Mouse (Mus musculus): ENCODE data around the gene Fggy. TPM values are rescaled to one million over a fixed set of nuclear protein-coding genes. Genes with fewer than 3 reads are reported as not detected.

Gene Fggy
- polyA plus RNA-seq, 1 experiment, result 24.5 TPM

DNA sequence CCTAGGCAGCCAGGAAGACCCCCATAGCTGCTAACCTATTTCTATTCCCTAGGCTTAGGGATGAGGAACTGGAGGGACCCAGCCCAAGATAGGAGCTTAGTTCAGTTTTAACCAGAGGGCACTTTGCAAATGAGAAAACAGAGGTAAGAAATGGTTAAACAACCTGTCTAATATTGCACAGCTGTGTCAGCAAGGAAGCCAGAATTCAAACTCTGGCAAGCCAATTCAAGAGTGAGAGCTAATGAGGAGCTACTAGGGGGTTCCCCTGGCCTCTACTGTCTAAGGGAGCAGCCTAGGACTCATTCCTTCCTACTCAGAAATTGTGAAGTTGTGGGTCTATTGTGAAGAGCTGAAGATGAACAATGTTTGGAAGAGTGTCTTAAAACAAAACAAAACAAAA lies 289.9 kb downstream of the Fggy start:
- Histone ChIP-seq H3K4me3 (ENCODE audit: insufficient read depth, low read depth, low read length) (no peak overlapping the region), H3K4me1 (ENCODE audit: control insufficient read depth, insufficient read depth, insufficient read length, low read length) (peaks cover 21% of the 10 kb centered on the region), H3K27ac (replicated peaks; ENCODE audit: low read depth, low read length) (no peak overlapping the region)

DNA sequence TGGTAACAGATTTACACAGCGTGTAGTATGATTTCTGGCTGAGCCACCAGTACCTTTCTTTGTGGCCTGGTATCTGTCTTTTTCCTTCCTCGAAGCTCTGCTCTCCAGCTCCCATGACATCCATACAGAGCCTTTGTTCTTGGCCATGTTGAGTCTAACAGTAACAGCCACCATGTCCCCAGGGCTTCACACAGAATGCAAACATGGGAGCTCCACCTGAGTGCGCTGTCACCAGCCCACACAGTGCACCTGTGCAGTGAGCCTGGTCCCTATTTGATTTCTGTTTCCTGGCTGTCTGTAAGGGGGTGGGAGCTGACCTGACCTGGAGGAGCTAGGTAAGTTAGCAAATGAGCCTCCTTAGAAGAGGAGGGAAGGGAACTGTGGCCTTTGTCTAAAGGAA lies 290.4 kb downstream of the Fggy start:
- Histone ChIP-seq H3K4me1 (ENCODE audit: control insufficient read depth, insufficient read depth, insufficient read length, low read length) (peaks cover 21% of the 10 kb centered on the region), H3K27ac (replicated peaks; ENCODE audit: low read depth, low read length) (no peak overlapping the region)

DNA sequence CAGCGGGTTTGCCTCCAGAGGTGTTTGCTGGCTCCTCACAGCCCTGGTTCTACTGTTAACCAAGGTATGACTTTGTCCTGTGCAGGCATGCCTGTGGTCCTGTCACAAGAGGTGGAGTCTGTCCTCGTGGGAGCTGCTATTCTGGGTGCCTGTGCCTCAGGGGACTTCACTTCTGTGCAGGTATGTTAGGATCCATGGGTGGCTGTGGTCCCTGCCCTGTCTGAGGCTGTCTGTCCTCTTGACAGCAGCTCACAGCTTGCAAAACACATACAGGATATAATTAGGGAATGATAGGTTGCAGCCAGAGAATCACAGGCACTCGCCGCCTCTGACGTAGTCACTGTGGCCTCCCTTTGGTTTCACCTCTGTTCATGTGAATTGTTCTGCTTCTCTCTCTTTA lies 292.2 kb downstream of the Fggy start:
- no peak overlapping the region for H3K4me3 ChIP-seq (ENCODE audit: insufficient read depth, low read depth, low read length)
- H3K4me1 ChIP-seq (ENCODE audit: control insufficient read depth, insufficient read depth, insufficient read length, low read length), result peaks cover 21% of the 10 kb centered on the region
- H3K27ac ChIP-seq (replicated peaks; ENCODE audit: low read depth, low read length), result peak overlapping the region; percentile 10; the same call in 1 of the 2 replicates

More for the DNA sequence above, 290.4 kb downstream of the Fggy start:
- H3K4me3 ChIP-seq (ENCODE audit: insufficient read depth, low read depth, low read length), result no peak overlapping the region

DNA sequence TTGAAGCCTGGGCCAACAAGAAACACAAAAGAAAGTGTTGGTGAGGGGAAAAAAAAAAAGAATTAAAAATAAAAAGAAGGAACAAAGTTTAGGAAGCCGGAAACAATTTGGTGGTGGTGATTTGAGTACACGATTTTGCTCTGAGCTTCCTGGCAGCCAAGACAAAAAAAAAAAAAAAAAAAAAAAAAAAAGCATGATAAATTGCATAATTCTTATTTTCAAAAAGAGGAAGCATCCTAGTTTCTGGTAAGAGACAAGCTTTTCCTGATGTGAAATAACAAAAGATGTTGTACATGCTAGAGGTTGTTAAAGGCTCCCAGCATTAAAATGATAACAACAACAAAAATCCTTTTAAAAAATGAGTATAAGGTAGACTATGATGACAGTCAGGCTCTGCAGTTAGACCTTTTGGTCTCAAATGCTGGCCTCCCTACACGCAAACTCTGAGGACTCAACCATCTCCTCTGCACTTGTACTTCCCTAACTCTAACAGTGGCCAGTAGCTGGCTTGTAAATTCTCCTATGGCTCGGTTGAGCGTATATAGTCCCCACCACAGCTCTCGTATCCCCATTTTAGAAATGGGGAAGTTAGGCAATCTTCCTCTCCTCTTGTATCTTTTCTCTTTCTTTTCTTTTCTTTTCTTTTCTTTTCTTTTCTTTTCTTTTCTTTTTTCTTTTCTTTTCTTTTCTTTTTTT lies 292.9 kb downstream of the Fggy start:
- H3K4me1 ChIP-seq (ENCODE audit: control insufficient read depth, insufficient read depth, insufficient read length, low read length), result peaks cover 21% of the 10 kb centered on the region
- H3K4me3 ChIP-seq (ENCODE audit: insufficient read depth, low read depth, low read length), result no peak overlapping the region
- no peak overlapping the region for H3K27ac ChIP-seq (replicated peaks; ENCODE audit: low read depth, low read length)

DNA sequence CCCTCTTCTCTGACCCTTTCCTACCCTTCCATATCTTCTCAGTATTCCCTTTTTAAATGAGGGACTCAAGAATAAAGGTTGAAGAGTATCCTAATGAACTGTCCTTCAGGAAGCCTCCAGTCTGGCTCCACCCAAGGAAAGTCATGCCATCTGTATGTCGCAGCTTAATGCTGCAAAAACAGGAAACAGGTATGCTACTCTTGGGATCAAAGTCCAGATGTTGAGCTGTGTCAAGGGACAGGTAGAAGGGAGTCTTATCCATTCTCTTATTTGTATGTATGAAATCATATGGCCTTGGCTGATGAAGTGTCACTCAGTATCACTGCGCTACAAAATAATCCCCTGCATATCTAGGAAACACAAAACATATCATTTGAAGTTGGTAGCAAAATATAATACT lies 294.9 kb downstream of the Fggy start:
- Histone ChIP-seq H3K4me1 (ENCODE audit: control insufficient read depth, insufficient read depth, insufficient read length, low read length) (peaks cover 4% of the 10 kb centered on the region), H3K4me3 (ENCODE audit: insufficient read depth, low read depth, low read length) (no peak overlapping the region), H3K27ac (replicated peaks; ENCODE audit: low read depth, low read length) (no peak overlapping the region)

DNA sequence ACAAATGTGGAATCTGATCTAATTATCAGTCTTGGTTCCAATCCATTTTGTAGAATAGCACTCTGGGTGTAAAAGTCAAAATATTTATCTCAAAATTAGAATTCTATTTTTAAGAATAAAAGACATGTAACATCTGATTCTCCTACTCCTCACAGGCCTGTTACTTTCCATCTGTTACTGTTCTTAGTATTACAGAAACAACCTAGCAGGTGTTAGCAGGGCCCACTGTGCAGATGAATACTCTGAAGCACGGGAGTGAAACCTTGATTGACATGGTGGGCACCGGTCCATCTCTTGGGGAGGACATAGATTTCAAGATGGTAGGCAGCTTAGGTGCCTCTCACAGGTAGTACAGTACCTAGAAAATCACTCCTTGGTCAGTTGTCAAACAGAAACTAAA lies 298.7 kb downstream of the Fggy start:
- no peaks in the 10 kb centered on the region for H3K4me1 ChIP-seq (ENCODE audit: control insufficient read depth, insufficient read depth, insufficient read length, low read length)
- H3K27ac ChIP-seq (replicated peaks; ENCODE audit: low read depth, low read length), result no peak overlapping the region
- H3K4me3 ChIP-seq (ENCODE audit: insufficient read depth, low read depth, low read length), result no peak overlapping the region

DNA sequence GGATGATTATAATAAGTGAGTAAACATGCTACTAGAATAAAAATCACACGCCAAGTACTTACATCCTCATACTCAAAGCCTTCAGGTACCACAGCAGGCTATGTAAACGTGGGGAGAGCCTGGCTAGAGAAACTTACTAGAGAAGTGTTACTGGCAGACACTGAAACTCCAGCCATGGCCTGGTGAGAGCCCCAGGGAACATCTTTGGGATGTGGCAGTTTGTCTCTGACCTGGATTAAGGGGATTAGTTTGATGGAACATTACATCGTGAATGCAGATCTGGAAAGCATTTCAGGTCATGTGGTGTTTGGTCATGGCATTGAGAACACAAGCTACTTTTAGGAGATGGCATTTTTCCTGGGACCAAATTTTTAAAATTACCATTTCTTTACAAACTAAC lies 303.3 kb downstream of the Fggy start:
- Histone ChIP-seq H3K4me3 (ENCODE audit: insufficient read depth, low read depth, low read length) (no peak overlapping the region), H3K27ac (replicated peaks; ENCODE audit: low read depth, low read length) (no peak overlapping the region)

DNA sequence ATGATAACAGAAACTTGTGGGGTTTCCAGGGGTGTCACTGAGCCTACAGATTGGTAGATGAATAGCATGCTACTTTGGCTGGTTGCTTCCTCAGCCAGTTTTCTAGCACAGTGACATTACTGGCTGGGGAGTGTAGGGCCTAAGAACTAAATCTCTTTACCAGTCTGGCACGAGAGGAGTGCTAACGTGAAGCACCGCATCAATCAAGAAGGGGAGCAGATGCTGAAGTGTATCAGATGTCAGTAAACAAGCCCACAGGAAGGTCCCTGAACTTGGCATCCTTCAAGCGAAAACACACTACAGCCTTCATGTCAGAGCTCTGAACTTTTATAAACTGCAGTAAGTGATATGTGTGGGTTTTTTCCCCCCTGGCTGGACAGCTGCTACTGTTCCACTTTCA lies 303.8 kb downstream of the Fggy start:
- Histone ChIP-seq H3K4me1 (ENCODE audit: control insufficient read depth, insufficient read depth, insufficient read length, low read length) (no peaks in the 10 kb centered on the region; the same call in none of the 2 replicates), H3K4me3 (ENCODE audit: insufficient read depth, low read depth, low read length) (no peak overlapping the region), H3K27ac (replicated peaks; ENCODE audit: low read depth, low read length) (no peak overlapping the region)

More for the DNA sequence above, 303.3 kb downstream of the Fggy start:
- H3K4me1 ChIP-seq (ENCODE audit: control insufficient read depth, insufficient read depth, insufficient read length, low read length), result no peaks in the 10 kb centered on the region; the same call in none of the 2 replicates

DNA sequence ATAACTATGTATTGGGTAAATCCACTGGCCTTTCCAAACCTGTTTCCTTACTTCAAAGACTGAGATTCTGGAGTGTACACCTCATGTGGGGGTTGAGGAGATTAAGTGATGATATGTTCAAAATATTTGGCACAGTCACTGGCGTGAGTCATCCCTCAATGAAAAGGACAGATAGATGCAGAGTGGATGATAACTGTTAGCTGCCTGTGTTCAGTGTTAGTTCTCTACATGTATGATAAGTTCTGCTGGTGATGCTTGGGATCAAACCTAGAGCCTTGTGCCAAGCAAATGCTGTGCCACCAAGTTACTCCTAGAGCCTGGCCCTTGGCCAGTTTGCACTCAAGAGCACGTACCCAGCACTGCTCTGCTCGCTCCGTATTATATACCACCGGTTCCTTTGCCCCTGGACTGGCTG lies 304.4 kb downstream of the Fggy start:
- Histone ChIP-seq H3K4me3 (ENCODE audit: insufficient read depth, low read depth, low read length) (no peak overlapping the region), H3K27ac (replicated peaks; ENCODE audit: low read depth, low read length) (no peak overlapping the region), H3K4me1 (ENCODE audit: control insufficient read depth, insufficient read depth, insufficient read length, low read length) (no peaks in the 10 kb centered on the region; the same call in none of the 2 replicates)

DNA sequence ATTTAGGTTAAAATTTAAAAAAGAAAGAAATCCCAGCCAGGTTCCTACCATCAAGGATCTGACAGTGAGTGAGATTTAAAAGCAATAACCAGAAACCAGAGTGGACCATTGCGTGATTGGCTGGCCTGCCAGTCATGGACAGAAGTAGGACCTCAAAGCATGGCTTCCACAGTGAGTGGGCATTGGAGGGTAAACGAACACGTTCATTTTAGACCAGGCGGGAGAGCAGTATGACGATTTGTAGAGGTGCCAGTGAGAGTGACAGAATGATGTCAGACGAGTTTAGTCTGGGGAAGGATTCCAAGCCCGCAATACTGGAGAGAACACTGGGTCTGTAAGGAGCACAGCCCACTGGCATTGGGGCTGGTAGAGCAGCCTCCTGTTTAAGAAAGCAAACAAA lies 305.0 kb downstream of the Fggy start:
- H3K27ac ChIP-seq (replicated peaks; ENCODE audit: low read depth, low read length), result 0 out of 2 replicates have a peak overlapping the region, but pooled peaks have one; percentile 43
- no peak overlapping the region for H3K4me3 ChIP-seq (ENCODE audit: insufficient read depth, low read depth, low read length)
- H3K4me1 ChIP-seq (ENCODE audit: control insufficient read depth, insufficient read depth, insufficient read length, low read length), result no peaks in the 10 kb centered on the region; the same call in none of the 2 replicates

DNA sequence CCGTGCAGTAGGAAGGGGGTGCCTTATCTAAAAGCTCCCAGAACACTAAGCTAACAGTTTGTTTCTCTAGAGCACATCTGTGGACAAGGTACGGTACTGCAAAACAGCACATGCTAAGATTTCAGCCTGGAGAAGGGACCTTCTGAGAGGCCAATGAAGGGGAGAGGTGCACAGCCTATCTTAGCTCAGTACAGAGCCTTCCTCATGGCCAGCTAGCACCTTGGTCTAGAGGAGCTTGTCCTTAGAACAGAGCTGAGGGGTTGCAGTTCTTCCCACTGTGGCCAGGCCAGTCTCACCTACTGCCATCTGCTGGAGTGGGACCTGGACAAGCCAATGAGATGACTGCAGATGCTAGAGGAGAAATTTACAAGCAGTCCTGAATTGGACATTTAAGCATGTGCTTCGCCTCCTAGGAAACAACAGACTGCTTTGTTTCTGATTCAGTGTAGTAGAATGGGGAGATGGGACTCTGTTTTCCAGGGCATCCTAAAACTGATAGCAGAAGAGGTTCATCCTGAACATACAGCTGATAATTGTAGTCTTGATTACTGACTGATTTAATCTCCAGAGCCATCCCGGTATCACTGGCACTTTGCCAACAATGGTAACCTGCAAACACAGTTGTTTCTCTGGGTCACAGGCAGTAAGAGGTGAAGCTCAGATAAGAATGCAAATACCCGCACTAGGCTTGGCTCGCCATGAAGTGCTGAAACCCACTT lies 305.6 kb downstream of the Fggy start:
- Histone ChIP-seq H3K27ac (replicated peaks; ENCODE audit: low read depth, low read length) (no peak overlapping the region), H3K4me1 (ENCODE audit: control insufficient read depth, insufficient read depth, insufficient read length, low read length) (no peaks in the 10 kb centered on the region; the same call in none of the 2 replicates), H3K4me3 (ENCODE audit: insufficient read depth, low read depth, low read length) (no peak overlapping the region)

DNA sequence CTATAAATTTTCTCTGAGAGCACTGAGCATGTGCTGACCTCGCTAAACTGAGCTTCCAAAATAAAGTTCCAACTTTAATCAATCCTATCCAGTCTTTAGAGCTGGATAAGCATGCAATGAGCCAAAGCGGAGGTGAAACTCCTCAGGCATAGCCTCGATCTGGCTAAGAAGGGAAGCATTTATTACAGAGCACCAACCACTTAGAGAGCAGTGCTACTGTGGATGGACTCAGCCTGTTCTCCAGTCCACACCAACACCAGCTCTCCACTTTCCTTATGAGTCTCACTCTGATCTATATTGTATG lies 306.1 kb downstream of the Fggy start:
- H3K27ac ChIP-seq (replicated peaks; ENCODE audit: low read depth, low read length), result no peak overlapping the region

DNA sequence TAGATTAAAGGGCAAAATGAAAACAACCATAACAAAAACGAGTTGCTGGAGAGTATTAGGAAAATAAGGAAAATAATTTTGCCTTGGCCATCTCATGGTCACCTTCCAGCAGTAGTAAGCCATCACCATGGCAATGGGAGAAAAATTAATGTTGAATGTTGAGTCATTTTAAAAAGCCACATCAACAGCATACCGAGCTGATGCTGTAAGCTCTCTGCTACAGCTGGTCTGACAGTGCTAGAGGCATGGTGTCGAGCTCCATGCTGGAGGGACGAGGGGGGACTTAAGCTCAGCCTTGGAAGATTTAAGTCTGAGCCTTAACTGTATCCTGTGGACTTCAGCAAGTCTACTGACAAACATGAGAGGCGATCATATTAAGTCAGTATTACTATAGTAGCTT lies 307.9 kb downstream of the Fggy start:
- H3K27ac ChIP-seq (replicated peaks; ENCODE audit: low read depth, low read length), result no peak overlapping the region
- no peak overlapping the region for H3K4me3 ChIP-seq (ENCODE audit: insufficient read depth, low read depth, low read length)

More for the DNA sequence above, 306.1 kb downstream of the Fggy start:
- Histone ChIP-seq H3K4me1 (ENCODE audit: control insufficient read depth, insufficient read depth, insufficient read length, low read length) (no peaks in the 10 kb centered on the region; the same call in none of the 2 replicates), H3K4me3 (ENCODE audit: insufficient read depth, low read depth, low read length) (no peak overlapping the region)

DNA sequence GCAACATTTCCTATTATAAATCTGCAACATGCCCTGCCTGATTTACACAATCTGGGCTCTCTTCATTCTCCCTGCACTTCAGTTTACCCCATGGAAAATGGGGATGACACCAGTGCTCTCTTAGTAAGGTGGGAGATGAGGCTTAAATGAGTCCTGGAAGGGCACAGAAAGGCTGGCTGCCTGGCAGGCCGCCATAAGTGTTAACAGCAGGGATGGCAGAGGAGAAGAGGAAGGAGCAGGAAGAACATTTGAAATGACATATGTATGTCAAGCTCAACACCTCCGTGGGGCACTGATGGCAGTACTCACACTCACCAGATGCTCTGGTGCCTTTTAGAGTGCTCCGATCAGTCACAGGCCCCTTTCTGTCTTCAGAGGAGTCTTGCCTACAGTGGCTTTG lies 308.6 kb downstream of the Fggy start:
- Histone ChIP-seq H3K4me1 (ENCODE audit: control insufficient read depth, insufficient read depth, insufficient read length, low read length) (no peaks in the 10 kb centered on the region; the same call in none of the 2 replicates), H3K27ac (replicated peaks; ENCODE audit: low read depth, low read length) (no peak overlapping the region), H3K4me3 (ENCODE audit: insufficient read depth, low read depth, low read length) (no peak overlapping the region)

More for the DNA sequence above, 307.9 kb downstream of the Fggy start:
- H3K4me1 ChIP-seq (ENCODE audit: control insufficient read depth, insufficient read depth, insufficient read length, low read length), result no peaks in the 10 kb centered on the region; the same call in none of the 2 replicates

DNA sequence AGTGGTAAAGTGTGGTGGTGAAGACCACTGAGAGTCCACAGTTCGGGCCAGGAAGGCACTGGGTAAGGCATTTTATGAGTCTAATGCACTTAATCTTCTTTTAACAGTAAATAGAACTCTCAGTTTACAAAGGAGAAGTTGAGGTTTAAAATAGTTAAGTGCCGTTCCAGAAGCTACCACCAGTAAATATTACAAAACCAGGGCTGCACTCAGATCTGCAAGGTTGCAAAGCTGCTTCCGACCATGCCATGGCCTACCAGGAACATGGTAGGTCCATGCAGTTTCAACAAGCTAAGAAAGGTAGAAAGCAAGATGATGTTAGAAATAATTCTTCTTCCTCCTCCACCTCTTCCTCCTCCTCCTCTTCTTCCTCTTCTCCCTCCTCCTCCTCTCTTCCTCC lies 309.8 kb downstream of the Fggy start:
- H3K4me3 ChIP-seq (ENCODE audit: insufficient read depth, low read depth, low read length), result no peak overlapping the region
- H3K4me1 ChIP-seq (ENCODE audit: control insufficient read depth, insufficient read depth, insufficient read length, low read length), result no peaks in the 10 kb centered on the region; the same call in none of the 2 replicates
- H3K27ac ChIP-seq (replicated peaks; ENCODE audit: low read depth, low read length), result no peak overlapping the region

DNA sequence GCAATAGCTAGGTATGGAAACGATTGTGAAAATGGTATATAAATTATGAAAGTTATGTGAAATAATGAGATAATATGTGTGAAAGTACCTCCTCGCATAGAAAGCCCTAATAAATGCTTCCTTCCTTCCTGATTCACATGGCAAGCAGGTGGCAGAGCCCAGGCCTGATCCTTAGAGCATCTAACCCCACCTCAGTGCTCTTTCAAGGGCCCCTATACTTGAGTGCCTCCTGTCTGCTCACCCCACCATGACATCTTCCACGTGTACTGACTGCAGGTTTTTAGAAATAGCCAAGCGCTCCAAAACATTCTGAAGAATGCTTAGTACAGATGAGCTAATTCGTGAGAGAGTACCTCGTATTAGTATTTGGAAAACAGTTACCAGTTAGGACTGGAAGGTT lies 311.0 kb downstream of the Fggy start:
- H3K4me3 ChIP-seq (ENCODE audit: insufficient read depth, low read depth, low read length), result no peak overlapping the region
- H3K27ac ChIP-seq (replicated peaks; ENCODE audit: low read depth, low read length), result no peak overlapping the region
- H3K4me1 ChIP-seq (ENCODE audit: control insufficient read depth, insufficient read depth, insufficient read length, low read length), result no peaks in the 10 kb centered on the region
